Mouse (Mus musculus) embryonic fibroblast, embryonic 13.5 days (primary cell): ENCODE results near the gene Actl7a. TPM values are rescaled to one million over a fixed set of nuclear protein-coding genes. Genes with fewer than 3 reads are reported as not detected.

Experiments used
- H3K27ac ChIP-seq: 2 replicates; pipeline ENCODE4 v1.5.1; 2012; ENCODE audit warnings: low read length, control low read depth, inconsistent platforms; ENCODE audit not compliant: insufficient read depth
- H3K4me1 ChIP-seq: 2 replicates; pipeline ENCODE4 v1.6.1; 2011; ENCODE audit warnings: low read length; ENCODE audit not compliant: control insufficient read depth, insufficient read depth
- H3K4me3 ChIP-seq: 2 replicates; pipeline ENCODE4 v1.5.1; 2011; ENCODE audit warnings: mild to moderate bottlenecking, control low read depth, low read length; ENCODE audit not compliant: insufficient read depth
- CTCF ChIP-seq: IDR thresholded peaks from 2 replicates; pipeline ENCODE4 v1.5.1; 2011; ENCODE audit warnings: mild to moderate bottlenecking, control low read depth, low read length, moderate library complexity, borderline replicate concordance; ENCODE audit not compliant: insufficient read depth
- POLR2A ChIP-seq: IDR thresholded peaks from 2 replicates; pipeline ENCODE4 v1.6.1; 2011; ENCODE audit warnings: low read depth, mild to moderate bottlenecking, control low read depth, low read length, moderate library complexity
- polyA plus RNA-seq: library from polyadenylated mRNA; stranded (reverse); fragments of >200 nt; gene quantifications from 2 replicates; pipeline ENCODE4 v1.2.4, GENCODE M21; 2011; ENCODE audit warnings: low read depth; ENCODE audit not compliant: missing spikeins, insufficient read length

Actl7a gene
- polyA plus RNA-seq = not detected in 2 replicates

- TF ChIP-seq CTCF = no peak
- TF ChIP-seq POLR2A = no peak
- Histone ChIP-seq H3K4me1 (no peaks in the 10 kb centered on the region), H3K27ac (no peak within 1 kb of the TSS), H3K4me3 (no peak within 1 kb of the TSS)
These were observed at the start of gene Actl7a for GRCm38 (mm10) chr4:56743363-56744195. Actl7a (plus strand) TSS chr4:56743413.

- Histone ChIP-seq H3K4me1 (no peaks in the 10 kb centered on the region), H3K4me3 (no peak overlapping the region), H3K27ac (no peak overlapping the region)
- TF ChIP-seq POLR2A (no peak), CTCF (no peak)
These were observed 46.8 kb upstream of the Actl7a start for GRCm38 (mm10) chr4:56696401-56696800.

GRCm38 (mm10) chr4:56698671-56699070 is 44.5 kb upstream of the Actl7a start:
- no peaks in the 10 kb centered on the region for H3K4me1 ChIP-seq
- no peak overlapping the region for H3K27ac ChIP-seq
- no peak for TF ChIP-seq CTCF
- TF ChIP-seq POLR2A = no peak
- H3K4me3 ChIP-seq = no peak overlapping the region

GRCm38 (mm10) chr4:56702234-56702633 is 41.0 kb upstream of the Actl7a start:
- H3K4me1 ChIP-seq = no peaks in the 10 kb centered on the region
- H3K4me3 ChIP-seq = no peak overlapping the region
- H3K27ac ChIP-seq = no peak overlapping the region
- TF ChIP-seq POLR2A (no peak), CTCF (no peak)

DNA sequence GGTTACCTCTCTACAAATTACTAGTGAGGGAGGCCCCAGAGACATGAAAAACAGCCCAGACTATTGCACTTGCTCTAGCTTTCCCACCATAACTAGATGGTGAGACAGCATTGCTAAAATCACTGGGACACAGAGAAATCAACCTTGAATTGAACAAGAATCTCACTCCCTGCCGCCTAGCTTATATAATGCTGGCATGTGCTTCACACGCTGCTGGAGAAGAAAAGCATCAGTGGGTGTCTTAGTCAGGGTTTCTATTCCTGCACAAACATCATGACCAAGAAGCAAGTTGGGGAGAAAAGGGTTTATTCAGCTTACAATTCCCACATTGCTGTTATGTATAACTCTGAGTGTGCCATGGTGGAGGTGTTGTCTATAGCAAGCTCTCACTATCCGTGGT is 30.1 kb upstream of the Actl7a start:
- no peaks in the 10 kb centered on the region for H3K4me1 ChIP-seq
- TF ChIP-seq POLR2A (no peak), CTCF (no peak)
- no peak overlapping the region for H3K27ac ChIP-seq
- no peak overlapping the region for H3K4me3 ChIP-seq

DNA sequence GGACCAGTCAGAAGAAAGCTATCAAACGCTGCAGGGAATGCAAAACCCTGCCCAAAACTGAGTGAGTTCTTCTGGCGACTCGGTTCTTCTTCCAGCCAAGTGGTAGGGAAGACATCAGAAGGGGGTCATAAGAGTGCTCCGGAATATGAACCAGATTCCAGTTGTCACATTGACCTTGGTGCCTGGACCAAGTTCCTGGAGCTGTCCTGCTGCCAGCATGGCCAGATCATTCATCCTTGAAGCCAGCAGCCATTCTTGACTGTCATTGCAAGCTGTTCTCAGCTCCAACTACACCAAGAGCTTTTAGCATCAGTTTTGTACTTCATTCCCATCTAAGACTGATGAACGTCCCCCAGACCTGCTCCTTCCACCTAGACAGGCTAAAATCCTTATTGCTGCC is 26.4 kb upstream of the Actl7a start:
- Histone ChIP-seq H3K27ac (no peak overlapping the region), H3K4me3 (no peak overlapping the region), H3K4me1 (no peaks in the 10 kb centered on the region)
- TF ChIP-seq CTCF (no peak), POLR2A (no peak)

DNA sequence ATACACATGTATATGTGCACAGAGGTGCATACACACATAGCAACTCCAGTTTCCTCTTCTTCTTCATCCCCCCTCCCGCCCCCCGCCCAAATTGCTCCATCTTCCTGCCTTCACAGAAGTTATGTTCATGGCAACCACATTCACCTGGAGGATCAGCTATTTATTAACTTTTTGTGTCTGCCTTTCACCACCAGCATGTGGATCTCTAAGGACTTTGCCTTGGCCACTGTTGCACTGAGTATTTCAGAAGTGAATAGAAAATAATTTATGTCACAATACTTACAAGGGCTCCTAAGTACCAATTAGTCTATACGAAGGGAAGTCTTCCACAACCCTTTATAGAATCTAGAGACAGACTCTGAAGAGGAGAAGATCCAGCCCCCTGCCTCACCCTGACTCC is 25.3 kb upstream of the Actl7a start:
- H3K27ac ChIP-seq = no peak overlapping the region
- no peaks in the 10 kb centered on the region for H3K4me1 ChIP-seq
- no peak overlapping the region for H3K4me3 ChIP-seq
- TF ChIP-seq POLR2A (no peak), CTCF (no peak)

DNA sequence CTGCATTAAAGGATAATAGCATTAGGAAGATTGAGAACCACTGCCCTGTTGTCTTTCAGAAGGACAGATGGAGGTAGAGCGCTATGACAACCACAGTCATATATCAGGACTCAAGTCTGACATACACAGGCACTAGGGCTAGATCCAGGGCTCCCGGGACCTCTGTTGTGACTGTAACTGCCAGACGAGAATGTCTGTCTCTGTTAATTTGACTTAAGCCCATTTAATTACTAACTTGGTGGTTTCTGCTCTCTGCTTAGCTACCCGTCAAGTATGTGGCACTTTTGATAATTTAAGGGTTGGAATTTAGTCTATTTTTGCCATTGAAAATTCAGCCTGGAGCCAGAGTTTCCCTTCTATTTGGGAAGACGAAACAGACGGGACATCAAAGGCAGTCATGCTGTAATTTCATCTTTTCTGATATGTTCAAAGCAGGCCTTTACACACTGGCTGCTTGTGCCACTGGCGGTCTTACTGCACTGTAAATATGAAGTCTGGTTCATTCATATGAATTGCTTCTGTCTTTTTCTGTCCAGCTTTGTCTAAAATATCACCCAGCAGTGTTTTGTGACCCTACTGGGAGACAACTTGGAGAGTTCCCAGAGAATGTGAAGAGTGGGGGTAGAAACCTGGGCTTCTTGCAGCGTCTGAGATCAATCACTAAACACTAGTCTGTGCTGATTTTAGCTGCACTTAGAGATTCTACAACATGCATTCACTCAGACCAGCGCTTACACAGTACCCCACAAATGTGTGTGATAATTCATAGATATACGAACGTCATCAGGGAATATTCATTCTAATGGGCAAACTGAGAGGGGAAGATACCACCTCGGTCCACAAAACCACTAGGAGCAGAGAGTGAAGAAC is 24.4 kb upstream of the Actl7a start:
- TF ChIP-seq CTCF (no peak), POLR2A (no peak)
- Histone ChIP-seq H3K4me3 (no peak overlapping the region), H3K27ac (no peak overlapping the region), H3K4me1 (no peaks in the 10 kb centered on the region)

- TF ChIP-seq POLR2A = no peak
- Histone ChIP-seq H3K27ac (no peak overlapping the region), H3K4me1 (no peaks in the 10 kb centered on the region), H3K4me3 (no peak overlapping the region)
These were observed 23.8 kb upstream of the Actl7a start for GRCm38 (mm10) chr4:56719456-56719855.

- no peaks in the 10 kb centered on the region for H3K4me1 ChIP-seq
- H3K4me3 ChIP-seq = no peak overlapping the region
- H3K27ac ChIP-seq = no peak overlapping the region
- TF ChIP-seq POLR2A = no peak
These were observed 22.8 kb upstream of the Actl7a start for GRCm38 (mm10) chr4:56720403-56720802.
